Mouse (Mus musculus): ENCODE data around the gene Calm5. TPM values are rescaled to one million over a fixed set of nuclear protein-coding genes. Genes with fewer than 3 reads are reported as not detected.
A peak's percentile ranks its signal among the peaks of the same experiment; 100 is the strongest.
"Not testable (repeated sequence)": the region's sequence is repeated elsewhere in the genome, so short reads cannot be mapped to it uniquely, and the experiment has no call there.

Calm5 gene
- total RNA-seq, 2 experiments from 2014 or later: not detected

DNA sequence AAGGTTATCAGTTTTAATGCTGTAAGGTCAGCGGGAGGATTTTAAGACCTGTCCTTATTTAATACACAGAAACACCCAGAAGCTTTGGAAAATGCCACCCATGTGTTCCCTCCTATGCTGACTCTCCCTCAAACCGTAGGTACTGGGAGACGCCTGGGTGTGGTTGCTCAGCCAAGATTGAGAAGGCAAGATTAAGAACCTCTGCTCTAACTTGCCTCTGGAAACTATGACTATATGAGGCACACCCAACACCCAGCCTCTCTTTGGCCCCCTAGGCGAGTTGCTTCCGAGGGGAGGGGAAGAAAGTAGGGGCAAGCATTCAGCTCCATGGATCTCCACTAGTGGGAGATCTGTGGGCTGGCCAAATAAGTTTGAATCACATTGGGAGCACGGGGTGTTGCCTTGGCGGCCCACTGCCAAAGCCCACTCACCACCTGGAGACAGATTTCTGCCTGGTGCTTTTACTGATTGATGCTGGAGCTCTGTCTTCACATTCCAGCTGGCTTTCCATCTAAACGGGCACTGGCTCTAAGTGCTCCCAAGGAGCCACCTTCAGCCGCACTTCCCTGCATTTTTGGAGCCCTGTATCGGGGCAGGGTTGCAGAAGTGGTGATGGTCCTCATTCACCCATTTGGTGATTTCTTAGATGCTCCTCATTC lies 9.1 kb downstream of the Calm5 start:
- ATAC-seq (replicated peaks; ENCODE audit: low FRiP score, poor library complexity, severe bottlenecking): peak; percentile 63

- peak; percentile 58 for ATAC-seq (replicated peaks; ENCODE audit: low FRiP score, poor library complexity, severe bottlenecking)
Observed at GRCm38 (mm10) chr13:3865648-3866354, 11.8 kb downstream of the Calm5 start.

GRCm38 (mm10) chr13:3866355-3867052 lies 12.5 kb downstream of the Calm5 start:
- ATAC-seq (replicated peaks; ENCODE audit: low FRiP score, poor library complexity, severe bottlenecking): peak; percentile 44

DNA sequence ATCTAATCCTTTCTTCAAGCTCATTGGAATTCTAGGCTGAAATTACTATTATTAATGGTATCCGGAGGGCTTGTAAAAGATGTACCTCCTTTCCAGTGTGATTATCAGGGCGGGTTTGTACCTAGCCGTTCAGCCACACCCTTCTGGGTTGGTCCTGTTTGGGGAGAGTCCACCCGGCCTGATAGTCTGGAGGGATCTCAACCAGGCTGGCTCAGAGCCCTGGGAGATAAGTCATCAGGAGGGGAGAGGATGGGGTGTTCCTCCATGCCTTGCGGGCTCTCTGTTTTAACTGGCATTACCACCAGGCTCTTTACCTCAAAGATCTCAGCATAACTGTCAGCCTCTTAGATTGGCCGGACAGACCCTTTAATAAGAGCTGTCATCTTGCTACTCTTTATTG lies 13.2 kb downstream of the Calm5 start:
- peak; percentile 69 for ATAC-seq (replicated peaks; ENCODE audit: low FRiP score, poor library complexity, severe bottlenecking)

GRCm38 (mm10) chr13:3869901-3870300 lies 15.9 kb downstream of the Calm5 start:
- no peak for ATAC-seq (replicated peaks; ENCODE audit: low FRiP score, poor library complexity, severe bottlenecking)

DNA sequence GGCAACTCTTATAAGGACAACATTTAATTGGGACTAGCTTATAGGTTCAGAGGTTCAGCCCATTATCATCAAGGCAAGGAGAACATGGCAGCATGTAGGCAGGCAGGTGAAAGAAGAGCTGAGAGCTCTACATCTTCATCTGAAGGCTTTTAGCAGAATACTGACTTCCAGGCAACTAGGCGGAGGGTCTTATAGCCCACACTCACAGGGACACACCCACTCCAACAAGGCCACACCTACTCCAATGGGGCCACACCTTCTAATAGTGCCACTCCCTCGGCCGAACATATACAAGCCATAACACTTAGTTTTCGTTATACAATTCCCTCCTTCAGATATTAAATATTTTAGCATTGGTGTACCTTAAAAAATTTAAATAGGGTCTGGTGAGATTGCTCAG lies 18.9 kb downstream of the Calm5 start:
- no peak for ATAC-seq (replicated peaks; ENCODE audit: low FRiP score, poor library complexity, severe bottlenecking)

- ATAC-seq (replicated peaks; ENCODE audit: low FRiP score, poor library complexity, severe bottlenecking): no peak
Observed at GRCm38 (mm10) chr13:3876448-3876847, 22.5 kb downstream of the Calm5 start.

- ATAC-seq (replicated peaks; ENCODE audit: low FRiP score, poor library complexity, severe bottlenecking): no peak
Observed at GRCm38 (mm10) chr13:3877185-3877584, 23.2 kb downstream of the Calm5 start.

- ATAC-seq (replicated peaks; ENCODE audit: low FRiP score, poor library complexity, severe bottlenecking): no peak
Observed at GRCm38 (mm10) chr13:3877679-3878220, 23.8 kb downstream of the Calm5 start.

DNA sequence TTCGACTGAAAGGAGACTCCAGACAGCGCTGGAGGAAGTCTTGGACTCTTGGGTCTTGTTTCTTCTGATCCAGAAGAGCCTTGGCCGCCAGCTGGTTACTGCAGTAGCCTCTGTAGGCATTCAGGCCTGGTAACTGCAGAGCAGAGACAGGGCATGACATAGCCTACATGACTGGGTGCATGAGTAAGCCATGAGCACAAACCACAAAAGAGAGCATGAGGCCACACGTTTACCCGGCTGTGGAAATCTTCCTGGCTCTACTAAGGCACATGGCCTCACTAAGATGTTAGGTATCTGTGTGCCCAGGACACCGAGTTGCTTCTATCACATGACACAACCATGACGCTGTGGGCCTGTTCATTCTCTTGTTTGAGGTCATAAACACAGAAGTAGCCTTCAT lies 32.7 kb downstream of the Calm5 start:
- no peak for ATAC-seq (replicated peaks; ENCODE audit: low FRiP score, poor library complexity, severe bottlenecking)

DNA sequence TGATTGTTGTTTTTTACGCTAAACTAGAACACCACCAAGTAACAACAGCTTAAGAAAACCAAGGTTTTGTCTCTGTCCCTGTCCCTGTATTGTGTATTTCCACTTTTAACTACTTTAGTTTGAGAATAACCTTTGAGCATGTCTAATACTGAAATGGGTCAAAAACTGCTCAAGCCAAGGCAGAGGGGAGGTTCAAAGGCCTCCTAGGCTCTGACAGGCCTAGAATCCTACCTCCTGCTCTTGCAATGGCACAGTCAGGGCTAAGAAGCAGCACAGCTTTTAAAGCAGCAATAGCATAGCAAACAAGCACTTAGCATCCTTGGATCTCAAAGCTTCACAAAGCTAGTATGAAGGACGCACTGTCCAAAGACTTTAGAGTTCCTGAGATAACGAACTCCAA lies 35.1 kb downstream of the Calm5 start:
- no peak for ATAC-seq (replicated peaks; ENCODE audit: low FRiP score, poor library complexity, severe bottlenecking)

- ATAC-seq (replicated peaks; ENCODE audit: low FRiP score, poor library complexity, severe bottlenecking): no peak
Observed at GRCm38 (mm10) chr13:3890061-3890460, 36.1 kb downstream of the Calm5 start.

GRCm38 (mm10) chr13:3891479-3892087 lies 37.6 kb downstream of the Calm5 start:
- no peak for ATAC-seq (replicated peaks; ENCODE audit: low FRiP score, poor library complexity, severe bottlenecking)

DNA sequence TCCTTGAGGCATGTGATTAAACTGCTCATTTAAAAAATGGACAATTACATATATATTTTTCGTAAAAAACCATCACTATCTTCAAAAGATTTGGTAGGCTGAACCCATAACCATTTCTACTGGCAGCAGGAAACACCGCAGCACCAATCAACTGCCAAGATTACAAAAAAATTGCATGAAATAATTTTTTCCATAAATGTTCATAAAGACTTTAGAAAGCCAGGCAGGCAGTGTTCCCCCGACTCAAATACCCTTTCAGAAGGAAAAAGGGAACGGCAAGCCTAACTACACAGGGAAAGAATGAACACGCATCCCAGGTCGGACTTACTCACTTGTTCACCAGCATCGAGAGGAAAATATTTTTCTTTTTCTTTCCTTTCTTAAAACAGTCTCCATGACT lies 38.6 kb downstream of the Calm5 start:
- ATAC-seq (replicated peaks; ENCODE audit: low FRiP score, poor library complexity, severe bottlenecking): no peak

DNA sequence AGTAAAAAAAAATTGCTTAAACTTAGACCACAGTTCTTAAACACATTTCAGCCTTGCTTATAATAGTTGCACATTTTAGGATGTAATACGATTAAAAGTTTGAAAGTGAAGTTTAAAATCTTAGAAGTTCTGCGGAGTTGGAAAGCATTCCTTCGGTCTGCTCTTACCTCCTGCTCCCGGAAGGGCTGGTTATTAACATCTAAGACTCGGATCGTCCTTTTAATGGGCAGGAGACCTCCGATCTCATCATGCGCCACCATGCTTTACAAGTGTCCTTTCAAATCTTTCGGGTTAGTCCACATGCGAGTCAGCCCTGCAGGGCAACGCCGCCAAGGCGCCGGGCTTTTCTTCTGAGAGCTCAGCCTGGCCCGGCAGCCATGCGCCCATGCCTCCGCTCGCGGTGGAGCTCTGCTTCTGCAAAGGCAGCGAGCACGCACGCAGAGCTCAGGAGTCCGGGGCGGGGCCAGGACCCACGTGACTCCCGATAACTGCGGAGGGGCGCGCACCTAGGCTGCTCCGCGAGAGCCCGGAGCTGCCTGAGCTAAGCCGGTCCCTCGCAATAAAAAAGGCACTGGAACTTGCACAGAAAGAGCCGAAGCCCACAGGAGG lies 39.3 kb downstream of the Calm5 start:
- peak; percentile 95 for ATAC-seq (replicated peaks; ENCODE audit: low FRiP score, poor library complexity, severe bottlenecking)

GRCm38 (mm10) chr13:3894549-3894948 lies 40.6 kb downstream of the Calm5 start:
- no peak for ATAC-seq (replicated peaks; ENCODE audit: low FRiP score, poor library complexity, severe bottlenecking)

- ATAC-seq (replicated peaks; ENCODE audit: low FRiP score, poor library complexity, severe bottlenecking): no peak
Observed at GRCm38 (mm10) chr13:3895397-3895980, 41.5 kb downstream of the Calm5 start.

GRCm38 (mm10) chr13:3896032-3896431 lies 42.1 kb downstream of the Calm5 start:
- ATAC-seq (replicated peaks; ENCODE audit: low FRiP score, poor library complexity, severe bottlenecking): no peak

- ATAC-seq (replicated peaks; ENCODE audit: low FRiP score, poor library complexity, severe bottlenecking): peak; percentile 55
Observed at GRCm38 (mm10) chr13:3896913-3897312, 42.9 kb downstream of the Calm5 start.

- ATAC-seq (replicated peaks; ENCODE audit: low FRiP score, poor library complexity, severe bottlenecking): not testable (repeated sequence)
Observed at GRCm38 (mm10) chr13:3898202-3898601, 44.2 kb downstream of the Calm5 start.
